Mouse (Mus musculus) hindbrain, embryonic 11.5 days (tissue): ENCODE results near the gene Olfr1183. TPM values are rescaled to one million over a fixed set of nuclear protein-coding genes. Genes with fewer than 3 reads are reported as not detected.

Experiments used
- polyA plus RNA-seq: library from polyadenylated mRNA; unstranded; fragments of >200 nt; fragmentation: Nextera tagmentation; extraction: Ambion mirVana; gene quantifications from 2 replicates; pipeline ENCODE4 v1.2.1, GENCODE M21; 2014

Olfr1183 gene
- polyA plus RNA-seq, 1 experiment from 2014 or later = not detected

Other genes starting within 250 kb of the Olfr1183 start
- not detected in 2 replicates for gene Olfr1170, start 226.5 kb upstream of the Olfr1183 start, polyA plus RNA-seq
- not detected in 2 replicates for gene Olfr1173, start 175.0 kb upstream of the Olfr1183 start, polyA plus RNA-seq
- not detected in 2 replicates for gene Olfr1174-ps, start 139.7 kb upstream of the Olfr1183 start, polyA plus RNA-seq
- not detected in 2 replicates for gene Olfr1175-ps, start 127.7 kb upstream of the Olfr1183 start, polyA plus RNA-seq
- not detected in 2 replicates for gene Olfr1176, start 118.1 kb upstream of the Olfr1183 start, polyA plus RNA-seq
- gene Olfr1177-ps, start 108.4 kb upstream of the Olfr1183 start, polyA plus RNA-seq = not detected in 2 replicates
- not detected in 2 replicates for gene Olfr1178, start 67.8 kb upstream of the Olfr1183 start, polyA plus RNA-seq
- not detected in 2 replicates for gene Olfr1179, start 48.4 kb upstream of the Olfr1183 start, polyA plus RNA-seq
- not detected in 2 replicates for gene Olfr1180, start 35.7 kb upstream of the Olfr1183 start, polyA plus RNA-seq
- gene Olfr1181, start 28.7 kb upstream of the Olfr1183 start, polyA plus RNA-seq = not detected in 2 replicates
- gene Gm13757, start 5.7 kb upstream of the Olfr1183 start, polyA plus RNA-seq = not detected in 2 replicates
- not detected in 2 replicates for gene Olfr1184, start 28.7 kb downstream of the Olfr1183 start, polyA plus RNA-seq
- gene Olfr1185-ps1, start 38.5 kb downstream of the Olfr1183 start, polyA plus RNA-seq = not detected in 2 replicates
- not detected in 2 replicates for gene Olfr1186, start 63.7 kb downstream of the Olfr1183 start, polyA plus RNA-seq
- gene Olfr1188, start 102.1 kb downstream of the Olfr1183 start, polyA plus RNA-seq = not detected in 2 replicates
- not detected in 2 replicates for gene Olfr1189, start 131.6 kb downstream of the Olfr1183 start, polyA plus RNA-seq
- not detected in 2 replicates for gene Olfr1191-ps1, start 185.7 kb downstream of the Olfr1183 start, polyA plus RNA-seq
- gene Olfr1192-ps1, start 193.6 kb downstream of the Olfr1183 start, polyA plus RNA-seq = not detected in 2 replicates
- not detected in 2 replicates for gene Olfr1193, start 220.8 kb downstream of the Olfr1183 start, polyA plus RNA-seq
- not detected in 2 replicates for gene Olfr1195, start 234.3 kb downstream of the Olfr1183 start, polyA plus RNA-seq
- gene Olfr1196, start 249.7 kb downstream of the Olfr1183 start, polyA plus RNA-seq = not detected in 2 replicates